Mouse (Mus musculus): ENCODE data around the gene Dusp1. TPM values are rescaled to one million over a fixed set of nuclear protein-coding genes. Genes with fewer than 3 reads are reported as not detected.
A peak's percentile ranks its signal among the peaks of the same experiment; 100 is the strongest.

Dusp1 gene
- polyA plus RNA-seq, 1 experiment from 2014 or later: 28.3 TPM

GRCm38 (mm10) chr17:26487266-26487665, 74.7 kb downstream of the Dusp1 start:
- no peak for ATAC-seq (ENCODE audit: low FRiP score, low TSS enrichment)
- Histone ChIP-seq H3K27me3 (ENCODE audit: insufficient read depth, low read length) (no peaks in the 10 kb centered on the region), H3K4me2 (replicated peaks; ENCODE audit: low read depth, low read length) (no peak overlapping the region), H3K27ac (ENCODE audit: low read length) (no peak overlapping the region), H3K4me3 (ENCODE audit: low read length) (no peak overlapping the region), H3K36me3 (ENCODE audit: insufficient read depth, low read length) (no peaks in the 10 kb centered on the region), H3K9ac (replicated peaks; ENCODE audit: low read length) (no peak overlapping the region), H3K9me3 (ENCODE audit: low read length) (peaks cover 3% of the 10 kb centered on the region; the same call in 1 of the 2 replicates), H3K4me1 (ENCODE audit: insufficient read depth, low read length) (no peaks in the 10 kb centered on the region)
- WGBS: 56% methylated on average over 5 of the region's 5 CpGs

GRCm38 (mm10) chr17:26484626-26485421, 77.1 kb downstream of the Dusp1 start:
- H3K4me2 ChIP-seq (replicated peaks; ENCODE audit: low read depth, low read length): no peak overlapping the region
- H3K27ac ChIP-seq (ENCODE audit: low read length): no peak overlapping the region
- no peak overlapping the region for H3K4me3 ChIP-seq (ENCODE audit: low read length)
- H3K4me1 ChIP-seq (ENCODE audit: insufficient read depth, low read length): no peaks in the 10 kb centered on the region
- ATAC-seq (ENCODE audit: low FRiP score, low TSS enrichment): no peak
- H3K27me3 ChIP-seq (ENCODE audit: insufficient read depth, low read length): no peaks in the 10 kb centered on the region
- no peaks in the 10 kb centered on the region for H3K36me3 ChIP-seq (ENCODE audit: insufficient read depth, low read length)
- H3K9ac ChIP-seq (replicated peaks; ENCODE audit: low read length): no peak overlapping the region
- H3K9me3 ChIP-seq (ENCODE audit: low read length): no peaks in the 10 kb centered on the region
- 88% methylated on average over 14 of the region's 14 CpGs for WGBS

DNA sequence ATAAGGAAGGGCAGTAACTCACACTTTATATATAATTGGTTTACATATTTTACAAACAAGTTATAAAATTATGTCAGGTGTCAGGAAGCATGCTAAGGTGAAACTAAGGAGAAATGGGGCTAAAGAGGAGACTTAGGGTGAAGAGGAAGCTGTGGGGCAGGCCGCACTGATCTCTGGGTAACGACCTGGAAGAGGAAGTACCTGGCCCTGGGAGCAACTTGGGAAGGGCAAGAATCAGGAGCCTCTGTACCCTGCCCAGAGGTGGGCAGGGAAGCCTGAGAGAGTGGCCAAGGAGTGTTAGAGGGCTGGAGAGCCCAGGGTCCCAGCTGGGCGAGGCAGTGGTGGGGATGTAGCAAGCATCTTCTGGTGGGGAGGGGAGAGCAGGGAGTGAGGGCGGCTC, 81.0 kb downstream of the Dusp1 start:
- Histone ChIP-seq H3K9ac (replicated peaks; ENCODE audit: low read length) (no peak overlapping the region), H3K27ac (ENCODE audit: low read length) (no peak overlapping the region), H3K4me3 (ENCODE audit: low read length) (no peak overlapping the region), H3K27me3 (ENCODE audit: insufficient read depth, low read length) (no peaks in the 10 kb centered on the region), H3K4me2 (replicated peaks; ENCODE audit: low read depth, low read length) (no peak overlapping the region), H3K9me3 (ENCODE audit: low read length) (no peaks in the 10 kb centered on the region), H3K36me3 (ENCODE audit: insufficient read depth, low read length) (no peaks in the 10 kb centered on the region), H3K4me1 (ENCODE audit: insufficient read depth, low read length) (no peaks in the 10 kb centered on the region)
- ATAC-seq (ENCODE audit: low FRiP score, low TSS enrichment): no peak
- WGBS: 88% methylated on average over 4 of the region's 4 CpGs

GRCm38 (mm10) chr17:26479619-26480018, 82.3 kb downstream of the Dusp1 start:
- Histone ChIP-seq H3K36me3 (ENCODE audit: insufficient read depth, low read length) (no peaks in the 10 kb centered on the region), H3K27ac (ENCODE audit: low read length) (no peak overlapping the region), H3K4me2 (replicated peaks; ENCODE audit: low read depth, low read length) (no peak overlapping the region), H3K27me3 (ENCODE audit: insufficient read depth, low read length) (no peaks in the 10 kb centered on the region), H3K9me3 (ENCODE audit: low read length) (no peaks in the 10 kb centered on the region), H3K4me3 (ENCODE audit: low read length) (no peak overlapping the region), H3K9ac (replicated peaks; ENCODE audit: low read length) (no peak overlapping the region), H3K4me1 (ENCODE audit: insufficient read depth, low read length) (no peaks in the 10 kb centered on the region)
- WGBS: 82% methylated on average over 6 of the region's 6 CpGs
- no peak for ATAC-seq (ENCODE audit: low FRiP score, low TSS enrichment)

- Histone ChIP-seq H3K4me2 (replicated peaks; ENCODE audit: low read depth, low read length) (no peak overlapping the region), H3K36me3 (ENCODE audit: insufficient read depth, low read length) (no peaks in the 10 kb centered on the region), H3K9ac (replicated peaks; ENCODE audit: low read length) (no peak overlapping the region), H3K4me1 (ENCODE audit: insufficient read depth, low read length) (no peaks in the 10 kb centered on the region), H3K9me3 (ENCODE audit: low read length) (no peaks in the 10 kb centered on the region), H3K27me3 (ENCODE audit: insufficient read depth, low read length) (no peaks in the 10 kb centered on the region), H3K27ac (ENCODE audit: low read length) (no peak overlapping the region), H3K4me3 (ENCODE audit: low read length) (no peak overlapping the region)
- ATAC-seq (ENCODE audit: low FRiP score, low TSS enrichment): no peak
- 85% methylated on average over 4 of the region's 4 CpGs for WGBS
These were observed 83.3 kb downstream of the Dusp1 start for GRCm38 (mm10) chr17:26478672-26479071.

GRCm38 (mm10) chr17:26476871-26477270, 85.1 kb downstream of the Dusp1 start:
- Histone ChIP-seq H3K9me3 (ENCODE audit: low read length) (no peaks in the 10 kb centered on the region), H3K4me2 (replicated peaks; ENCODE audit: low read depth, low read length) (no peak overlapping the region), H3K9ac (replicated peaks; ENCODE audit: low read length) (no peak overlapping the region), H3K27me3 (ENCODE audit: insufficient read depth, low read length) (no peaks in the 10 kb centered on the region), H3K4me1 (ENCODE audit: insufficient read depth, low read length) (no peaks in the 10 kb centered on the region), H3K27ac (ENCODE audit: low read length) (no peak overlapping the region), H3K36me3 (ENCODE audit: insufficient read depth, low read length) (no peaks in the 10 kb centered on the region), H3K4me3 (ENCODE audit: low read length) (no peak overlapping the region)
- no peak for ATAC-seq (ENCODE audit: low FRiP score, low TSS enrichment)
- WGBS: 61% methylated on average over 6 of the region's 6 CpGs

- 83% methylated on average over 13 of the region's 13 CpGs for WGBS
- ATAC-seq (ENCODE audit: low FRiP score, low TSS enrichment): no peak
- no peaks in the 10 kb centered on the region for H3K36me3 ChIP-seq (ENCODE audit: insufficient read depth, low read length)
These were observed 93.6 kb downstream of the Dusp1 start for GRCm38 (mm10) chr17:26468102-26468894.

GRCm38 (mm10) chr17:26467619-26468018, 94.3 kb downstream of the Dusp1 start:
- H3K27ac ChIP-seq (ENCODE audit: low read length): no peak overlapping the region
- H3K4me1 ChIP-seq (ENCODE audit: insufficient read depth, low read length): peaks cover 7% of the 10 kb centered on the region; the same call in 1 of the 2 replicates
- no peaks in the 10 kb centered on the region for H3K27me3 ChIP-seq (ENCODE audit: insufficient read depth, low read length)
- H3K4me3 ChIP-seq (ENCODE audit: low read length): no peak overlapping the region
- no peak overlapping the region for H3K9ac ChIP-seq (replicated peaks; ENCODE audit: low read length)
- no peaks in the 10 kb centered on the region for H3K36me3 ChIP-seq (ENCODE audit: insufficient read depth, low read length)
- H3K4me2 ChIP-seq (replicated peaks; ENCODE audit: low read depth, low read length): no peak overlapping the region
- 75% methylated on average over 4 of the region's 4 CpGs for WGBS
- no peaks in the 10 kb centered on the region for H3K9me3 ChIP-seq (ENCODE audit: low read length)
- ATAC-seq (ENCODE audit: low FRiP score, low TSS enrichment): no peak

More at GRCm38 (mm10) chr17:26468102-26468894, 93.6 kb downstream of the Dusp1 start:
- H3K4me2 ChIP-seq (replicated peaks; ENCODE audit: low read depth, low read length): no peak overlapping the region
- no peaks in the 10 kb centered on the region for H3K9me3 ChIP-seq (ENCODE audit: low read length)
- no peak overlapping the region for H3K9ac ChIP-seq (replicated peaks; ENCODE audit: low read length)
- H3K4me1 ChIP-seq (ENCODE audit: insufficient read depth, low read length): peaks cover 3% of the 10 kb centered on the region; the same call in 1 of the 2 replicates
- H3K27ac ChIP-seq (ENCODE audit: low read length): no peak overlapping the region
- H3K4me3 ChIP-seq (ENCODE audit: low read length): no peak overlapping the region
- H3K27me3 ChIP-seq (ENCODE audit: insufficient read depth, low read length): no peaks in the 10 kb centered on the region

GRCm38 (mm10) chr17:26466741-26467150, 95.2 kb downstream of the Dusp1 start:
- Histone ChIP-seq H3K4me1 (ENCODE audit: insufficient read depth, low read length) (peaks cover 7% of the 10 kb centered on the region; the same call in 1 of the 2 replicates), H3K27me3 (ENCODE audit: insufficient read depth, low read length) (no peaks in the 10 kb centered on the region), H3K4me3 (ENCODE audit: low read length) (peak overlapping the region; percentile 12; the same call in 1 of the 2 replicates), H3K9ac (replicated peaks; ENCODE audit: low read length) (peak overlapping the region; percentile 16; the same call in 1 of the 2 replicates), H3K27ac (ENCODE audit: low read length) (no peak overlapping the region; the same call in 1 of the 2 replicates), H3K9me3 (ENCODE audit: low read length) (no peaks in the 10 kb centered on the region), H3K4me2 (replicated peaks; ENCODE audit: low read depth, low read length) (peak overlapping the region; percentile 30; the same call in 1 of the 2 replicates), H3K36me3 (ENCODE audit: insufficient read depth, low read length) (no peaks in the 10 kb centered on the region)
- WGBS: 5% methylated on average over 4 of the region's 4 CpGs
- peak; percentile 74 for ATAC-seq (ENCODE audit: low FRiP score, low TSS enrichment)
